Mouse (Mus musculus) spleen, adult 2 months (tissue): ENCODE results near the gene Baiap2.

Source experiments
- CTCF ChIP-seq: fragments of 200-500 bp; IDR thresholded peaks from 2 replicates; pipeline ENCODE4 v1.5.1; 2011; ENCODE audit warnings: mild to moderate bottlenecking, inconsistent platforms; ENCODE audit not compliant: insufficient read depth, insufficient read length, insufficient replicate concordance; ENCODE audit errors: extremely low read depth
- POLR2A ChIP-seq: fragments of 200-500 bp; IDR thresholded peaks from 2 replicates; pipeline ENCODE4 v1.6.1; 2011; ENCODE audit warnings: low read depth, low read length, inconsistent platforms

DNA sequence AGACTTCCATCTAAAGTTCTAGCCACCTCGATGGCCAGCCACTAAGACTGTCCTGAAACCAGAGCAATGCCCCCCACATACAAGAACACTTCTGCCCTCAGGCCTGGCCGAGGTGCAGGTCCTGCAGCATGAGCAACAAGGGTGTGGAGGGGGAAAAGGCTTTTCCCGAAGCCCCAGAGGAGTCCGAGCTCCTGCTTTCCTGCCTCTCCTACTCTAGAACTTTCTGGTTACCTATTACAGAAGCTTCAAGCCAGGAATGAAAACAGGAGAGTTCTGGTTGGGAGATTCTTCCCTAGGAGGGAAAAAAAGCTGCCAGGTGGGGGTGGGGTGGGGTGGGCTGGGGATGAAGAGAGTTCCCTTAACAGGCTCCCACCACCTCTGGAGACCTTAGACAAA, 2.9 kb upstream of the Baiap2 start:
- TF ChIP-seq POLR2A = no peak
- no peak for TF ChIP-seq CTCF
